Mouse (Mus musculus): ENCODE measurements around the gene Zfp821.
"Not testable (repeated sequence)": the region's sequence is repeated elsewhere in the genome, so short reads cannot be mapped to it uniquely, and the experiment has no call there.

Gene Zfp821

GRCm38 (mm10) chr8:109712521-109712920 lies 7.2 kb downstream of the Zfp821 start:
- no peak for DNase-seq (ENCODE audit: inconsistent ontology term)

- no peak for DNase-seq (ENCODE audit: inconsistent ontology term)
Measured at GRCm38 (mm10) chr8:109714961-109715360, 9.6 kb downstream of the Zfp821 start.

- DNase-seq (ENCODE audit: inconsistent ontology term), result no peak
Measured at GRCm38 (mm10) chr8:109725106-109725505, 19.8 kb downstream of the Zfp821 start.

- no peak for DNase-seq (ENCODE audit: inconsistent ontology term)
Measured at GRCm38 (mm10) chr8:109731012-109731411, 25.7 kb downstream of the Zfp821 start.

GRCm38 (mm10) chr8:109734018-109734417 lies 28.7 kb downstream of the Zfp821 start:
- DNase-seq (ENCODE audit: inconsistent ontology term), result no peak

- no peak for DNase-seq (ENCODE audit: inconsistent ontology term)
Measured at GRCm38 (mm10) chr8:109736819-109737218, 31.5 kb downstream of the Zfp821 start.

GRCm38 (mm10) chr8:109737237-109738048 lies 32.1 kb downstream of the Zfp821 start, which contains the start of gene Atxn1l:
TSS of gene Atxn1l (minus strand) at chr8:109737739.
- peak; percentile 96 for DNase-seq (ENCODE audit: inconsistent ontology term)

- DNase-seq (ENCODE audit: inconsistent ontology term), result no peak
Measured at GRCm38 (mm10) chr8:109738049-109738380, 32.7 kb downstream of the Zfp821 start.

- no peak for DNase-seq (ENCODE audit: inconsistent ontology term)
Measured at GRCm38 (mm10) chr8:109747468-109748199, 42.3 kb downstream of the Zfp821 start.

- DNase-seq (ENCODE audit: inconsistent ontology term), result peak; percentile 45
Measured at GRCm38 (mm10) chr8:109750274-109750673, 44.9 kb downstream of the Zfp821 start.

GRCm38 (mm10) chr8:109750699-109751098 lies 45.4 kb downstream of the Zfp821 start:
- DNase-seq (ENCODE audit: inconsistent ontology term), result peak; percentile 76

GRCm38 (mm10) chr8:109751731-109752485 lies 46.6 kb downstream of the Zfp821 start:
- no peak for DNase-seq (ENCODE audit: inconsistent ontology term)

GRCm38 (mm10) chr8:109754696-109755095 lies 49.4 kb downstream of the Zfp821 start:
- no peak for DNase-seq (ENCODE audit: inconsistent ontology term)

GRCm38 (mm10) chr8:109755554-109755953 lies 50.2 kb downstream of the Zfp821 start:
- not testable (repeated sequence) for DNase-seq (ENCODE audit: inconsistent ontology term)

- no peak for DNase-seq (ENCODE audit: inconsistent ontology term)
Measured at GRCm38 (mm10) chr8:109756849-109757248, 51.5 kb downstream of the Zfp821 start.

GRCm38 (mm10) chr8:109759426-109759825 lies 54.1 kb downstream of the Zfp821 start:
- DNase-seq (ENCODE audit: inconsistent ontology term), result no peak

- no peak for DNase-seq (ENCODE audit: inconsistent ontology term)
Measured at GRCm38 (mm10) chr8:109760221-109760620, 54.9 kb downstream of the Zfp821 start.

- no peak for DNase-seq (ENCODE audit: inconsistent ontology term)
Measured at GRCm38 (mm10) chr8:109764031-109764430, 58.7 kb downstream of the Zfp821 start.

GRCm38 (mm10) chr8:109766081-109766480 lies 60.7 kb downstream of the Zfp821 start:
- DNase-seq (ENCODE audit: inconsistent ontology term), result no peak

GRCm38 (mm10) chr8:109773154-109773553 lies 67.8 kb downstream of the Zfp821 start:
- peak; percentile 32 for DNase-seq (ENCODE audit: inconsistent ontology term)
